Mouse (Mus musculus): ENCODE results near the gene D630003M21Rik.

DNA sequence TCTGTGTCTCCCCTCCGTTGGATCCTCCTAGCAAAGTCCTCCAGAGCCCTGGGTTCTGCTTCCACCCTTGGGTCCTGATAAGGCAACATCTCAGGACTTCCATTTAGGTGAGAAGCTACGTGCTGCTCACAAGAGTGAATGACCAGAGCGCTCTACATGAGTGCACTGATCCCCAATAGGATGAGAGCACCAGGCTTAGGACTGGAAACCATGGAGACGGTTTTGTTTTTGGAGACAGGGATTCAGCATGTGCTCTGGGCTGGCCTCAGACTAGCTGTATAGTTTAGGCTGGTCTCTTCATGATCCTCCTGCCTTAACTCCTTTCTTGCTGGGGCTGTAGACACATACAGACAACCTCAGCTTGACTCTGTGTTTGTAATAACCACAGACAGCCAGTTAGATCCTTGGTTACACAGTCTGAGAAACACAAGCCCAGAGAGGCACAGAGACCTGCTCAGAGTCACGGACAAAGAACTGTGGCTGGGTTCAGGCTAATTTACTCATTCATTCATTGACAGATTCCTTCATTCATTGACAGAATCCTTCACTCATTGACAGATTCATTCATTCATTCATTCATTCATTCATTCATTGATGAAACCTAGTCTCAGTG is 12.2 kb upstream of the D630003M21Rik start:
- TF ChIP-seq POLR2A (IDR thresholded peaks at IDR 0.05; ENCODE audit: borderline replicate concordance, extremely low read depth, insufficient read depth, insufficient read length, poor library complexity, severe bottlenecking) = no peak
- TF ChIP-seq CTCF (IDR thresholded peaks at IDR 0.05; ENCODE audit: borderline replicate concordance, extremely low read depth, insufficient read depth, insufficient read length) = no peak
